ENCODE assay signal across 23 mouse cellular contexts in the genomic region with DNA sequence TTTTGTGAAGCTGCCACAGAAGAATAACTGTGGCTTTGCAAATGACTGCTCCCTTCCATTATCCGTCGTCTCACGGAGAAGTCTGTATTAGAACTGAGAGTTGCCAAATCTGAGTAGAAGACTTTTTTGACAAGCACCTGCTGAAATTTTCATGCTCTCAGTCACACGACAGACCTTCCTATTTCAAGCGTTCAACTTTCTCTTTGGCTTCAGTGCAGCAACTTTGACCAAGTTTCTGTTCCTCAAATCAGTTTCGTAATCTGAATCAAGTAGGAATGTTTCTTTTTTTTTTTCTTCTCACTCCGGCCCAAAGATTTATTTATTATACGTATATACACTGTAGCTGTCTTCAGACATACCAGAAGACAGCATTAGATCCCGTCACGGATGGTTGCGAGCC. TPM values are rescaled to one million over a fixed set of nuclear protein-coding genes. Genes with fewer than 3 reads are reported as not detected.
DNase-seq lines count a peak whose midpoint lies in the region; ATAC-seq and TF ChIP-seq lines count a peak whose summit lies in the region.
"Had no signal": no experiment of that assay in that cellular context is flagged by ENCODE, and none has a peak within 500 bp of the region (broad histone marks: within the 10 kb centered on the region; RNA-seq: fewer than 3 reads in every experiment).

No protein-coding gene starts in this region.

- peaks cover 4% of the 10 kb centered on the region; the same call in 1 of the 2 replicates for H3K27me3 ChIP-seq in midbrain, embryonic 11.5 days (ENCODE audit: control insufficient read depth, insufficient read depth, low read length)
- H3K27me3 ChIP-seq in midbrain, embryonic 16.5 days (ENCODE audit: control insufficient read depth, insufficient read depth, low read depth, low read length): no peaks in the 10 kb centered on the region
- H3K27me3 ChIP-seq: neural tube, embryonic 15.5 days had no signal

- peaks cover 10% of the 10 kb centered on the region for H3K4me1 ChIP-seq in midbrain, embryonic 11.5 days (ENCODE audit: control insufficient read depth, insufficient read depth, low read length)
- peaks cover 12% of the 10 kb centered on the region for H3K4me1 ChIP-seq in midbrain, embryonic 16.5 days (ENCODE audit: control insufficient read depth, insufficient read depth, low read length)
- H3K4me1 ChIP-seq in ES-E14 (ENCODE audit: control insufficient read depth in 2 of 2, insufficient read depth in 2 of 2, low read length in 2 of 2, poor library complexity in 1 of 2): peaks cover 11 to 17% of the 10 kb centered on the region in 2 experiments; a peak in 3 of 4 replicates

- no peak overlapping the region for H3K4me3 ChIP-seq in midbrain, embryonic 11.5 days (ENCODE audit: low read depth, low read length)
- no peak overlapping the region for H3K4me3 ChIP-seq in midbrain, embryonic 16.5 days (ENCODE audit: low read depth, low read length)
- no peak overlapping the region for H3K4me3 ChIP-seq in ES-E14 (ENCODE audit: insufficient read depth in 1 of 2, low read depth in 1 of 2, low read length in 2 of 2, poor library complexity in 1 of 2, severe bottlenecking in 1 of 2)
- no peak overlapping the region for H3K4me3 ChIP-seq in layer of hippocampus, adult 2 months
- H3K4me3 ChIP-seq: embryonic facial prominence, embryonic 10.5 days; gastrocnemius, adult 2 months; heart, embryonic 13.5 days; kidney, embryonic 15.5 days; limb, embryonic 13.5 days; midbrain, embryonic 13.5 days; neural tube, embryonic 15.5 days had no signal

- H3K4me2 ChIP-seq in midbrain, embryonic 11.5 days: no peak overlapping the region
- no peak overlapping the region for H3K4me2 ChIP-seq in midbrain, embryonic 16.5 days (ENCODE audit: low read length)
- H3K4me2 ChIP-seq: heart, embryonic 13.5 days; hindbrain, embryonic 14.5 days; kidney, embryonic 15.5 days; limb, embryonic 13.5 days; midbrain, embryonic 13.5 days; neural tube, embryonic 15.5 days had no signal

- in situ Hi-C loops in ES-E14 (cut with MboI; ENCODE audit: low sequenced_read_pairs in 2 of 2, unreplicated experiment in 2 of 2): no loop called here

- H3K9ac ChIP-seq in midbrain, embryonic 11.5 days (ENCODE audit: low read length): no peak overlapping the region
- no peak overlapping the region for H3K9ac ChIP-seq in midbrain, embryonic 16.5 days (ENCODE audit: low read depth, low read length)
- no peak overlapping the region for H3K9ac ChIP-seq in ES-E14 (ENCODE audit: insufficient read depth, low read depth, low read length, poor library complexity, severe bottlenecking)
- H3K9ac ChIP-seq: heart, embryonic 13.5 days; hindbrain, embryonic 14.5 days; kidney, embryonic 15.5 days; limb, embryonic 13.5 days; liver, embryonic 14.5 days; midbrain, embryonic 13.5 days; neural tube, embryonic 15.5 days had no signal

- no peak for TF ChIP-seq CTCF in layer of hippocampus, adult 2 months (conservative IDR thresholded peaks at IDR 0.05)

- 91% methylated on average over 11 of the region's 11 CpGs for WGBS in midbrain, embryonic 11.5 days
- WGBS in midbrain, embryonic 16.5 days: 94% methylated on average over 11 of the region's 11 CpGs

- ATAC-seq in midbrain, embryonic 11.5 days (ENCODE audit: low FRiP score): no peak
- ATAC-seq in midbrain, embryonic 16.5 days: no peak
- peak; percentile 89 for ATAC-seq in megakaryocyte, adult 5-6 weeks (ENCODE audit: poor library complexity, severe bottlenecking)
- ATAC-seq: activated CD4-positive, CD25-positive, alpha-beta regulatory T cell, adult 4 months; intestine, embryonic 16.5 days; midbrain, embryonic 13.5 days had no signal

- H3K27ac ChIP-seq in midbrain, embryonic 11.5 days (ENCODE audit: low read depth, low read length): no peak overlapping the region
- H3K27ac ChIP-seq in midbrain, embryonic 16.5 days (ENCODE audit: low read length): no peak overlapping the region
- H3K27ac ChIP-seq in ES-E14 (ENCODE audit: insufficient read depth, low read depth, low read length, poor library complexity, severe bottlenecking): peak overlapping the region; percentile 94; the same call in 1 of the 2 replicates
- no peak overlapping the region for H3K27ac ChIP-seq in layer of hippocampus, adult 2 months
- H3K27ac ChIP-seq: embryonic facial prominence, embryonic 10.5 days; gastrocnemius, adult 2 months; heart, embryonic 13.5 days; hindbrain, embryonic 14.5 days; kidney, embryonic 15.5 days; limb, embryonic 13.5 days; liver, embryonic 14.5 days; midbrain, embryonic 13.5 days; neural tube, embryonic 15.5 days had no signal

- H3K9me3 ChIP-seq in midbrain, embryonic 11.5 days (ENCODE audit: control insufficient read depth, low read length): no peaks in the 10 kb centered on the region
- H3K9me3 ChIP-seq in midbrain, embryonic 16.5 days (replicated peaks; ENCODE audit: control insufficient read depth, low read length, poor library complexity, severe bottlenecking): no peaks in the 10 kb centered on the region
- no peaks in the 10 kb centered on the region for H3K9me3 ChIP-seq in ES-E14 (ENCODE audit: control insufficient read depth, insufficient read depth, low read depth, low read length)
- H3K9me3 ChIP-seq: embryonic facial prominence, embryonic 10.5 days; G1E; heart, embryonic 13.5 days; kidney, embryonic 15.5 days; limb, embryonic 13.5 days; midbrain, embryonic 13.5 days; neural tube, embryonic 15.5 days had no signal

- no peaks in the 10 kb centered on the region for H3K36me3 ChIP-seq in midbrain, embryonic 11.5 days (ENCODE audit: control insufficient read depth, insufficient read depth, low read length)
- H3K36me3 ChIP-seq in midbrain, embryonic 16.5 days (ENCODE audit: control insufficient read depth, insufficient read depth, low read length): no peaks in the 10 kb centered on the region
- H3K36me3 ChIP-seq in ES-E14 (ENCODE audit: control insufficient read depth, insufficient read depth, low read length, poor library complexity, severe bottlenecking): no peaks in the 10 kb centered on the region
- H3K36me3 ChIP-seq: embryonic facial prominence, embryonic 10.5 days; G1E; heart, embryonic 13.5 days; kidney, embryonic 15.5 days; limb, embryonic 13.5 days; midbrain, embryonic 13.5 days; neural tube, embryonic 15.5 days had no signal

- peak; percentile 39 for DNase-seq in midbrain, embryonic 11.5 days (ENCODE audit: low spot score, missing footprints)
- DNase-seq in ES-E14 (ENCODE audit: low read depth, low spot score): no peak
- DNase-seq in layer of hippocampus, adult 2 months (ENCODE audit: low spot score in 2 of 2): no peak
- no peak for DNase-seq in thymus, postnatal 25 days
- DNase-seq in layer of hippocampus, postnatal 14 days (ENCODE audit: low spot score in 2 of 2): no peak
- DNase-seq: adrenal gland, postnatal 14 days; cerebellum, adult 11-12 months; gastrocnemius, adult 2 months; kidney, postnatal 4 days; thymus, adult 18-20 months had no signal

TF ChIP-seq in ES-E14, 5 proteins besides CTCF, POLR2A, EP300 and RAD21:
- TF ChIP-seq ZC3H11A (IDR thresholded peaks at IDR 0.05; ENCODE audit: borderline replicate concordance, low read depth, low read length) (no peak), HCFC1 (IDR thresholded peaks at IDR 0.05; ENCODE audit: borderline replicate concordance, insufficient read depth, low read length) (no peak), CHD2 (IDR thresholded peaks at IDR 0.05; ENCODE audit: low read depth, low read length) (no peak), ZNF384 (IDR thresholded peaks at IDR 0.05; ENCODE audit: low read depth, low read length) (no peak), MAFK (IDR thresholded peaks at IDR 0.05; ENCODE audit: insufficient read depth, low read depth, low read length) (no peak)

RNA-seq across cellular contexts. Expression of a gene that starts 16.6 kb away (rescaled TPM):
- polyA plus RNA-seq in midbrain, embryonic 11.5 days (2014; fragmentation: Nextera tagmentation; extraction: Ambion mirVana): 26.9 and 31.6 TPM in 2 replicates
- polyA plus RNA-seq in midbrain, embryonic 16.5 days (2015; fragmentation: Nextera tagmentation; extraction: Ambion mirVana): 22.6 and 26.6 TPM in 2 replicates
- total RNA-seq in ES-E14 (2012; rRNA removed): 36.0 and 57.7 TPM in 2 replicates
- 51.5 and 58.4 TPM in 2 replicates for total RNA-seq in megakaryocyte, adult 5-6 weeks (2015)
- total RNA-seq in megakaryocyte, adult 5-6 weeks (2017): 19.2 and 29.1 TPM in 2 replicates
- total RNA-seq in layer of hippocampus, adult 2 months (2021): 10 to 100 TPM; 53.8 to 59.4 TPM
- 10 to 100 TPM; 46.3 to 51.9 TPM for total RNA-seq in layer of hippocampus, postnatal 14 days (2021)
